Mouse (Mus musculus) urinary bladder, postnatal 36 days (tissue): ENCODE measurements around the gene 2300009A05Rik.
A peak's percentile ranks its signal among the peaks of the same experiment; 100 is the strongest.

Experiments
- DNase-seq, 2 experiments: peaks; one replicate each; pipeline ENCODE4 v3.0.0; 2022; ENCODE audit warnings: low spot score in 2 of 2, mixed read lengths in 1 of 2

The 2300009A05Rik gene

DNA sequence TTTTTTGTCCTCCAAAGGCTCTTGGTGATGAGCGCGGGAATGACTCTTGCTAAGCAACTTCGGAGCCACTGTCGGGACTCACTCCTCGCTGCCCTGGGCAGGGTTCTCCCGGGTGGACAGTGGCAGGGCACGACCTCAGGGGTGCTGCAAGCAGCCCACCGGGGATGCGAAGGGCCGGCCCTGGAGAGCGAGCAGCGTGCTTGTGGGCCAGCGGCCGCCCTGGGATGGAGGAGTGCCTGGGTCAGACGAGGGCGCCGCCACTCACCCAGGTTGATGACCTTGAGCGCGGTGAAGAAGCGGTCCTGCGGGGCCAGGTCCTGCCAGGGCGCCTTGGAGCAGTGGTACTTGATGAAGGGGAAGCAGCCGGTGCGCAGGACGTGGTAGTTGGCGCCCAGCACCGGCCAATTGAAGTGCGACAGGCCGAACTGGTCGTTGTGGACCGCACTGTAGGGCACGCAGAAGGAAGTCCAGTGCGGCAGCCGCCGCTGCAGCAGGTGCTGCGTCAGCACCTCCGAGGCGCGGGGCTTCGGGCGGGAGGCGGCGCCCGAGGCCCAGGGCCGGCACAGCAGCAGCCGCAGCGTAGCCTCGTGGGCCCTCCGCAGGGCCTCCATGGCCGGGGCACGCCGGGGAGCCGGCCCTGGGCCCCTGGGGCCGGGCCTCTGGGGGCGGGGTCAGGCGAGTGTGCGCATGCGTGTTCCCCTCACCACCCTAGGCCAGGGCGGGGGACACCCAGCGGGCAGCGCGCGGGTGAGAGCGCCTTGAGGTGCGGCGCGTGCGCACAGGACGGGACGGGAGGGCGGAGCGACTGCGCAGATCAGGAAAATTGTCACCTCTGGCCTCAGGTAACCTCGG, at the start of gene 2300009A05Rik:
TSS of gene 2300009A05Rik (minus strand) at position 636 of the 852 bp plus-strand sequence.
- peak; percentile 96 to 97 for DNase-seq

DNA sequence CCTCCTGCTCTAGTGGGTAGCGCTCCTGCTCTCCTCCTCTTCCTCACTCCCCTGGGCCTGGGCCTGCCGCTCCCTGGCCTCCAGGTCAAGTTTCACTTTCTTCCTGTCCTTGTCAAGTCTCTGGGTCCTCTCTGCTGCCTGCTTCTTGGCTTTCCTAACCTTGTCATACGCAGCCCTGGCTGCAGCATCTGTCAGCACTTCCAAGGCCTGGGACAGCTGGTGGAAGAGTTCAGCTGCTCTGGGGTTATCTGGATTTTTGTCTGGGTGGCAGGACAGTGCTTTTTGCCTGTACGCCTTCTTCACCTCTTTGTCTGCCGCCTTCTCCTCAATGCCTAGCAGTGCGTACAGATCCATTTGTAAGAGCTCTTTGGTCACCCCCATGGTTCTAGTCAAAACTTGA, 44.6 kb upstream of the 2300009A05Rik start:
- DNase-seq: no peak

DNA sequence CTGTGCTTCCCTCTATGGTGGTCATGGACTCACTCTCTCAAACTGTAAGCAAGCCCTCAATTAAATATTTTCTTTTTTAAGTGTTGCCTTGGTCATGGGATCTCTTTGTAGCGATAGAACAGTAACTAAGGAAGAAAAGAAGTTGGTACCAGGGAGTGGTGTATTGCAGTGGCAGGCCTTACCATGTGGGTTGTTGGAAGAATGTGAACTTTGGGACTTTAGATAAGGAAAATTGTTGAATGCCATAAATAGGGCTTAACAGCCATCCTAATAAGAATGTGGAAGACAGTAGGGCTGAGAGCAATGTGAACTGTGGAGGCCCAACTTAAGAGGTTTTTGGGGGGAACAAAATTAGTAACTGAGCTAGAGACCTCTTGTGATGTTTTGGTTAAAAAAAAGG, 31.6 kb upstream of the 2300009A05Rik start:
- DNase-seq: no peak

DNA sequence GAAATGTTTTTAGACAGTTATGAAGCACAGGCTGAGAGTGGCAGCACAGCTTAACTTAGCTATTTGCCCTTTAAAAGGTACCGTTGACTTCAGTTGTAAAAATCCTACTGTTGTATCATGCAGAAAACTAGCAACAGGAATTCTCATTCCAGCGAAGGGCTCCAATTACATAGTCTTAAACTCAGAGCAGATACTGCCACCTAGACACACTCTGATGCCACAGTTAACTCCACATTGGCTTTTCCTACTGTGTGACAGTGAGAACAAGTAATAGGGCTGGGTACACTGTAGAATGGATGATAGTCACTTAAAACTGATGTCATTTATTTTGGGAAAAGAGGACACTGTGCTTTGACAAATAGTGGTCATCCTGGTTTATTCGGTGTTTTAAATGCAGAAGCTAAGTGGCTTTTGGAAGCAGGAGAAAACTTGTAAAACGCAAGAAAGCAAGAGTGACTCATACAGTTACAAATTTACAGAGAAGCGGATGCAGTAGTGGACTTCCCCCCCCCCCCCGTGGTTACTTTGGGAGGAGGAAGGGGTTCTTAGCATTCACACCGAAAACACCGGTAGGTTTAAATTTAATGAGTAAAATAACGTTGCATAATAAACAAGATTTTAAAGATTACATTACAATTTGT, 22.2 kb upstream of the 2300009A05Rik start:
- no peak for DNase-seq

DNA sequence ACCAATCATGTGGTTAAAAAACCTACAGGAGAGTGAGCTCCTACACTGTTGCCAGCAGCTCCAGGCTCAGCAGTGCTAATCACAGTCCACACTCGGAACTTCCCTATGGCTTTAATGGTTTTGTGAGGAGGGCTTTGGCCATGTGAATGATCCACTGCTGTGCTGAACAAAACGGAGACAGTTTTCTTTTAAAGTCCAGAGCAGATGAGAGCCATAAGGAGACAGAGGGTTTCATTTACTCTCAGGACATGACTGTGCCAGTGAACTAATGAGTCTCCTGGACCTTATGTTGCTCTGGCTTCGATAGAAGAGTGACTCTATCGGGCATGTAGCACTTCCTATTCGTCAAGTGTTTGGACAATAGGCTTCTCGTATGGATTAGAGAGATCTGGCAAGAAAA, 21.4 kb upstream of the 2300009A05Rik start:
- DNase-seq: no peak

DNA sequence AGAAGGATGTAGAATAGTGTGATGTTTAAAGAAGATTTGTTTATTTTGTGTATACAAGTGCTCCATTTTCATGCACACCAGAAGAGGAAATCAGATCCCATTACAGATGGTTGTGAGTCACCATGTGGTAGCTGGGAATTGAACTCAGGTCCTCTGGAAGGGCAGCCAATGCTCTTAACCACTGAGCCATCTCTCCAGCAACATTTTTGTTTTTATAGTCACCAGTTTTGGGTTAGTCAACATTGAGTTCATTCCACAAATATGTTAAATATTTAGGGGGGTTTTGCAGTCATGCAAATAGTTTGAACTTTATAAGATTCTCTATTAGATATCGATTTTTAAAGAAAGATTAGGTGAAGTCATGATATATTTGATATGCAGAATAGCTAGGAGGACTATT, 1.1 kb upstream of the 2300009A05Rik start:
- no peak for DNase-seq

DNA sequence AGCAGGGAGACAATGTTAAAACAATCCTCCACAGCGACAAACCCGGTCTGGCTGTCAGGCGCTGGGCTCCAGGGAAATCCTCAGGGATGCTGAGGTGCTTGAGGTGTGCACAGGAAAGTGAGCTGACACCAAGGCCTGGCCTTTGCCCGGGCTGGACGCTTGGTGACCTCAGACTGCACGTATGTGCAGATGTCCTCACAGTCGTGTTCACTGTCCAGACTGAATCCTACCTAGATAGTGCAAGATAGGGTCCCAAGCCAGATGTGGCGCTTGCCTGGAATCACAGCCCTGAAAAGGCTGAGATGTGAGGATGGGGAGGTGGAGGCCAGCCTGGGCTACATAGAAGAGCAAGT, 393 bp upstream of the 2300009A05Rik start:
- no peak for DNase-seq

DNA sequence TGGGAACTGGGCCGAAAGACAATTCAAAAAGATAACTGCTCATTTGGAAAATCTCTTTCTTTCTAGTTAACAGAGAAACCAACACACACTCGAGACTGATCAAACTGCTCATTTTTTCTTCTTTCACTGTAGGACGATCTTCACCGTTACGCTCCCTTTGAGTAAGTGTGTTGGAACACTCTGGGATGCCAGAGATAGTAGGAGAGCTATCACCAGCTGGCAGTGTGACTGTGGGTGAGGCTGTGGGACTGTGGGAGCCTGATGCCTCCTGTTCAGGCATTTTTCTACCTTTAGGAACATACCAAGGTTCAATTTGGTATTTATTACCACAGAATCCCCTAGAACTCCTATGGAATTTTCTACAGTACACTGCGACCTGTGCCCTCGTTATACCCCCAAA, 3.4 kb downstream of the 2300009A05Rik start:
- DNase-seq: no peak

DNA sequence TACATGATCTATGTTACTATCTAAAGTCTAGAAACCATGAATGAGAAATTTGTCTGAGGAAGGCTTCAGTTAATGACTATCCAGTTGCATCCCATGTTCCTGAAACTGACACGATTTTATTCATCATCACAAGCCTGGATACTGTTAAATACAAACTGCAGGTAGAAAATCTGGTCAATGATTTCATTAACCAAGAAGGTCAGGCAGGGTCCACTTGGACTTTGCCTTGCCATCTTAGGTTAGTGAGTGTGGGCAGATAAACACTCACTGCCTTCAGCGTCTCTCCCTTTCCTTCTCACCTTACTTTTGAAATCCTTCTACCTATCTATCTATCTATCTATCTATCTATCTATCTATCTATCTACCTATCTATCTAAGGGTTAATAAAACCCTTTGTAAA, 7.7 kb downstream of the 2300009A05Rik start:
- DNase-seq: no peak

DNA sequence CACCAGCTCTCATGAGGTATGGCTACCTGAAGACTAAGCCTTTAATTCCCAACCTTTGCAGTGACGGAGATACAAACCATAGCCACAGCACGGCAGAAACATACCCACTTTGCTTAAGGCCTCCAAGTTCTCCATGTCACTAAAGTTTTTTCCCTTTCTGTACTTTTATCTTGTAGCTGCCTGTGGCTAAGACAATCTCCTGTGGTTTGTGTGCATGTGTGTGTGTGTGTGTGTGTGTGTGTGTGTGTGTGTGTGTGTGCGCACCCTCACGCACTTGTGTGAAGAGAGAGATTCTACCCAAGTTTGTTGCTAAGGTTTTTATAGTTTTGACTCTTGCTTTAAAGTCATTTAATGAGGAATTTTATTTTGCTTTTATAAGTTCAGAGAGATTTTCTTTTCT, 16.3 kb downstream of the 2300009A05Rik start:
- no peak for DNase-seq

DNA sequence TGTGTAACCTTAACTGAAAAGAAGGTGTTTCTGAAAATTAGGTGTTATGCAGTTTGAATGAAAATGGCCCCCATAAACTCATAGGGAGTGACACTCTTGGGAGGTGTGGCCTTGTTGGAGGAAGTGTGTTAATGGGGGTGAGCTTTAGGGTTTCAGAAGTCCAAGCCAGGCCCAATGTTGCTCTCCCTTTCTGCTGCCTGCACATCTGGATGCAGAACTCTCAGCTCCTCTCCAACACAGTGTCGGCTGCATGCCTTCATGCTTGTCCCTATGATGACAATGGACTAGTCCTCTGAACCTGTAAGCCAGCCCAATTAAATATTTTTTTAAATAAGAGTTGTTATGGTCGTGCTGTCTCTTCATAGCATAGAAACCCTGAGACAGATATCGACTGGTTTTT, 18.7 kb downstream of the 2300009A05Rik start:
- DNase-seq: no peak

DNA sequence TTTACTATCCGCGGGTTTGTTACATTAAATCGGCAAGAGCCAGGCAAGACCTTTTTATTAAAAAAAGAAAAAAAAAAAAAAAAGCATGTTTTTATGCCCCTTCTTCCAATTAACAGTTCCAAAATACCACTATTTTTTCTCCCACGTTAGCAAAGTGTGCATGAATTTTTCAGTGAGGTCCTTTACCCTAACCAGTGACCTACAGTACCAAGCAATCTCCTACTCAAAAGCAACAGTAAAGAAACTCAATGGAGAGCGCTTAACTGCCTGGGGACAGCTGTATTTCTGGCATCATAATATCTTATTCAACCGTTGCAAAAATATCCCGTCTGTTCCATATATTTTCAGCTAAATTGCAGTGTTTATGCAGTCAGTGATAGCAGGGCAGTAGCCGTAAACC, 20.9 kb downstream of the 2300009A05Rik start:
- no peak for DNase-seq

DNA sequence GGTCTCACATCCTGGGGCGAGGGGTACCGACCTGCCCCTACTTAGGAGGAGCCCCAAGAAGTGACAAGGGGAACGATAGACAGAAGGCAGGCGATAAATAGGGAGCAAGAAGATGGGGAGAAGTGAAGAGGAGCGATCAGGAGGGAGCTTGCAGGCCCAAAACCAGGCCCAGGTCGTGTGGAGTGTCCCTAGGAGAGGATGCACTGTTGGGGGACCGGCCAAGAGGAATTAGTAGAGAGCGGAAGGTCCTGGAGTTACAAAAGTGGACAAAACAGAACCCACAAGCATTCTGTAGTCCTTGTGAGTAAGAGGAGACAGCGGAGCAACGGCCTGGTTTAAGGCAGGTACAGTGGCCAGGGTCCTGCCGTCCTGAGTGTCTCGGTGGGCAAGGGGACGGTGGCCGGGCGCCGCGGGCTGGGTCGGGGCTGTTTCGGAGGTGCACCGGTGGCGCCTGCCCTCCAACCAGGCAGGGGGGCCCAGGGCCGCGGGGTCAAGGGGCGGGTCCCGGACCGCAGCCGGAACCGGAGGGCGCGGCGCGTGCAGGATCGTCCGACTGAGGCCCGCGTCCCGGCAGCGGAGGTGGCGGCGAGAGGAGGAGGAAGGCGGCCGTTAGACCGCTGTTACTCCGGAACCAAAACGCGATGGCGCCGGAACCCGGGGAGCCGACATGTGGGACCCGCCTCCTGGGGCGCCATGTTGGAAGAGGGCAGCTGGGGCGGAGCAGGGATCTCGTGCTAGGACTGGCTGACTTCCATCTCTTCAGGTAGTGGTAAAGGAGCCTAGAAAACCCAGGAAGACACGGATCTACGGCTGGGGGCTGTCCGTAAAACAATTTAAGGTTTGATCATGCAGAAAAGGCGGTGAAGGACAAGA, 21.5 kb downstream of the 2300009A05Rik start, which contains the start of gene Map2k5:
TSS of gene Map2k5 (minus strand) at position 633 of the 873 bp plus-strand sequence.
- DNase-seq: peak; percentile 84 to 93

DNA sequence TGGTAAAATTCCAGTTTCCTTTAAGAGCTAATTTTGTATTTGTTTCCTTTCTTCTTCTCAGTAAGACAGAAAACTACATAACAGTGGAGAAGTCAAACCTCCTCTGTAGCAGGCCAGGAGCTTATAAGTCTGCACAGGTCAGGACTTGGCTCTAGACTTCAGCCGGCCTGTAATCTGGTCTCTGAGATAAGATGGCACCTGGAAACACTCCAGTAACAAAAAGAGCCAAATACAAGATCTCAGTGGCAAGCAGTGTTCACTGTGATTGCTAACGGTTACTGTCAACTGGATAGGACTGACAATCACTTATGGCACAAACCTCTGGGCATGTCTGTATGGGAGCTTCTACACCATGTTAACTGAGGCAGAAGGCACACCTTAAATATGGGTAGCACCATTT, 25.7 kb downstream of the 2300009A05Rik start:
- DNase-seq: no peak

DNA sequence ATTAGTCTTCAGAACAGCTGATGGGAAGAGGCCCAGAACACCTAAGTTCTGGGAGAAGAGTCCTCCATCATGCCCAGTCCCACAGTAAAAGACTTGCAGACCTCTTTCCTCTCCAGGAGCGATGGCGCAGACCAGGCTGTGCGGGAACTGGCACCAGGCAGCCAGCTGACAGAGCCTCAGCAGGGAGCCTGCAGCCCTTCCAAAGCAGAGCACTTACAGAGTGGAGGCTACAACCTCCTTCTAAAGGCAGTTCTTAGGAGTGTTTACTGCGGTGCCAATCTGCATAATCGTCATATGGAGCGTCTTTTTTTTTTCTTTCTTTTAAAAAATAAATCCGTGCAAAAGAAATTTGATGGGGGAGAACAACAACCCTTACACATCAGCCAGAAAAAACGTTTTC, 26.5 kb downstream of the 2300009A05Rik start:
- DNase-seq: no peak

DNA sequence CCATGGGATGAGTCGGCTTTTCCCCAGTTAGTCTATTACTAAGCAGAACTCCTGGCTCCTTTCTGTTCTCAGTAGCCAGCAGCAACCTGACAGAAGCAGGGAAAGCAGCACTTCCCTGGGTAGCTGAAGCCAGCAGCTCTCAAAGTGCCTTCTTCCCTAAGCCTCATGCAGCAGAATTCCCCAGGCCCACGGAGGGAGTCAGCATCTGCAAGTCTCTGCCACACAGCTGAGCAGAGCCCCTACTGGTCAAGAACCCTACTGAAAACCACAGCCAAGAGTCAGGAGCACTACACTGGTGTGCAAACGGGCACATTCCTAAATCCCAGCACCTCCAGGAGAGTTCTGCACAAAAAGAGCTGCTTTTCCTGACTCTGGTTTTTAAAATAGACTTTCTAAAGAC, 38.6 kb downstream of the 2300009A05Rik start:
- DNase-seq: no peak

DNA sequence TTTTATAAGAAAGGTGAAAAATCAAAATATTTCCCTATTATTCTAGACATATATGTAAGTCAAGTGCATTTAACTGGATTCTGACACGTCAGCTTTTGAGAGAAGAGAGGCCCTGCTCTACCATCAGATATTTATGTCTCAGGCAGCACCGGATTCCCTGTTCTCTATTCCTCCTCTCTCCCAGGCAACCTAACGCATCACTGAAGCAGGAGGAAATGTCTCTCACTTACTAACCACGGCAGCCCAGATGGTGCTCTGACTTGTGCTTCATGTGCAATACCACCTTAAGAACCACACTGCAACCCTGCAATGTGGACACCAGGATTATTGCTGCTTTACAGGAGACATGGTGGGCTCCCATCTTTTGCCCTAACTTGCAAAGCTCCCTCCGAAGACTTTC, 40.0 kb downstream of the 2300009A05Rik start:
- no peak for DNase-seq

DNA sequence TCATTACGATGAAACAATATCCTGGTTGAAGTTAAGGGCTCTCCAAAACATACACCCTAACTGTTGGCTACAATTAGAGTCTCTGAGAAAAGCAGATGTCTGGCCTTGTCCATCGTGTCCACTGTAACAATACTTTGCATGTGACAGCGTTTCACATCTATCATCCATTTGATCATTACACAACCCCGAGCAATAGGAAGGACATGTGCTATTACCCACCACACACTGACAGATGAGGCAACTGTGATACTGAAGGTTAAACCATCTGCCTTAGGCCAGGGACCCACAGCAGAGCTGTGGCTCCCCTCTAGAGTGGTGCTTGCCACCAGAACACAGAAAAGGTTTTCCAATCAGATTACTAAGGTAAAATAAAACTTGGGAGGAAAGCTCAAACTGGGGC, 42.3 kb downstream of the 2300009A05Rik start:
- no peak for DNase-seq

DNA sequence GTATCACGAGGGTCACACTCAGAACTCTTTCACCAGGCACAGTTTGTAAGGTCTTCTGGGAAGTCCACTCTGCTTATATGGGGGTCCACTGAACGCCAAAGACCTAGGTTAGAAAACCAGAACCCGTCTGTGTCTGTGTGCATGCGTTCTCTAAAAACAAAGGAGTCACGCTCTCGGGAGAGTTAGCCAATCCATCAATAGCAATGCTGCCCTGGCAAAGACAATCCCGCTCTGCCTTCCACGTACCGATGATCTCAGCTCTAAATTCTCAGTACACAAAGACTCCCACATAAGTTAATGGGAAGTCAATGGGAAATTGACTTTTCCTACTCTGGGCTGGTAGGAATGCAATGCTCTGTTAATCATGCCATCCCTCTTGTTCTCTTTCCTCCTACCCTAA, 42.8 kb downstream of the 2300009A05Rik start:
- DNase-seq: no peak

DNA sequence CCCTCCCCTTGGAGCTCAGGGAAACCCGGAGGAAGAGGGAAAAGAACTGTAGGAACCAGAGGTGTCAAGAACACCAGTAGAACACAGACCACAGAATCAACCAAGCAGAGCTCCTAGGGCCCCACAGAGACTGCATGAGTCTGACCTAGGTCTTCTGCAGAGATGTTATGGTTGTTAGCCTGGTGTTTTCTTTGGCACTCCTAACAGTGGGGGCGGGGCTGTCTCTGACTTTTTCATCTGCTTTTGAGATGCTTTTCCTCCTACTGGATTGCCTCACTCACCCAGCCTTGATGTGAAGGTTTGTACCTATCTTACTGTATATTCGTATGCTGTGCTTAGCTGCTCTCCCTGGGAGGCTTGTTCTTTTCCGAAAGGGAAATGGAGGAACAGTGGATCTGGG, 44.9 kb downstream of the 2300009A05Rik start:
- no peak for DNase-seq

DNA sequence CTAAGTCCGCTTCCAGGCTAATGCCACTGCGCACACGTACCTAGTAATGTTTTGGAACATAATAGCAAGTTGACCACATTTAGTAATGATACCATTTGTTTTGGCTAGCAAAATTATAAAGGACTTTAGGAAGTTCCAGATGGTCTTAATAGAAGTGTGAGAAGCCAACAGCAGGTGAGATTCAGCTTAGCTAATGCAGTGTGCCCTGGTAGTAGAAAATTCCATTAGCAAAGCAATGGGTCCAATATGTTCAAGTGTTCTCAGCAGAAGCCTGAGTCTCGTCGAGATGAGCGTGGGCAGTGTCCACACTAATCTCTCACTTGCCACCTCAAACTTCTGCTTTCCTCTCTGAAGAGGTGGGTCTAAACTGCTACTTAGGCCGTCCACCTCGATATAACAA, 49.0 kb downstream of the 2300009A05Rik start:
- DNase-seq: no peak

DNA sequence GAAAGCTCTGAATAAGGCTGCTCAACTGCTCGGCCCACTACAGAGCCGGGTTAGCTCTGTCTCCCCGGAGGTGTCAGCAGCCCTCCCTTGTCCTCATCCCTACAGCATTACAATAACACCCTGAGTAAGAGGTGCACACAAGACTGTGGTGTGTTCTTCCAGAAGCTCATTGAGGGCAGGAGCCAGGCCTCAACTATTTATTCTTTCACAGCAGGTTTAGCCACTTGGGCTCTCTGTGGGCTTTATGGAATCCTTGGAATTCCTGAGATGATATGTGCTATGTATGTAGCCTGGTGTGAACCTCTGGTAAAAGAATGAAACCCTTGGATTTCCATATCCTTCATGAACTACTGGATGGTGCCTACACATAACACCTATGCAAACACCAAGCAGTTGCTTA, 49.8 kb downstream of the 2300009A05Rik start:
- DNase-seq: no peak
